Mouse (Mus musculus): Measurements from ENCODE around the gene Nos1ap. TPM values are rescaled to one million over a fixed set of nuclear protein-coding genes. Genes with fewer than 3 reads are reported as not detected.

Nos1ap gene
- polyA plus RNA-seq, 1 experiment = 0.14 TPM

DNA sequence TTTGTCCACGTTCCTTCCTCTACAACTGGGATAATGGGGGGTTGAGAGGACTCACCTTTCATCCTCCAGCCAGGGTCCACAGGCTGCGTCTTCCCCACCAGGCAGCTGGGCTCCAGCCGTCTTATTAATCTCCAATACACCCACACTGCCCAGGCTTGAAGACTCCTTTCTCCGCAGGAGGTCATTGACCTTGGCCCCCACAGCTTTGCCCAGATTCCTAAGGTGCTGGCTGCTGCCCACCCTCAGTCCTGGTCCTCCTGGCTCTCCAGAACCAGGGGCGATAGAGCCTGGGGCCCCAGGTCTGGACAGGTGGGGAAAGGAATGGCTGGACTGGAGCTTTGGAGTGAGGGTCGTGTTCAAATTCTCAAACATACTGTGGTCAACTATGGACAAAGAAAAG lies 287.2 kb downstream of the Nos1ap start:
- Histone ChIP-seq H3K27me3 (ENCODE audit: control insufficient read depth, insufficient read depth, insufficient read length) (peaks cover 42% of the 10 kb centered on the region), H3K36me3 (ENCODE audit: control insufficient read depth, insufficient read depth) (no peaks in the 10 kb centered on the region), H3K79me3 (ENCODE audit: low read depth) (no peaks in the 10 kb centered on the region), H3K79me2 (ENCODE audit: control insufficient read depth, insufficient read depth) (no peaks in the 10 kb centered on the region), H3ac (ENCODE audit: control insufficient read depth, insufficient read length, low read depth) (no peak overlapping the region), H3K4me3 (ENCODE audit: insufficient read depth, poor library complexity, severe bottlenecking) (no peak overlapping the region)
- TF ChIP-seq CTCF (IDR thresholded peaks at IDR 0.05; ENCODE audit: control insufficient read depth, insufficient read depth, insufficient read length) (no peak), MYOD1 (IDR thresholded peaks at IDR 0.05; ENCODE audit: control insufficient read depth, insufficient read length, low read depth) (no peak), MAX (IDR thresholded peaks at IDR 0.05) (no peak), CEBPB (IDR thresholded peaks at IDR 0.05; ENCODE audit: low read depth) (no peak), MYOG (IDR thresholded peaks at IDR 0.05; ENCODE audit: control insufficient read depth, extremely low read depth, insufficient read length) (no peak), USF1 (IDR thresholded peaks at IDR 0.05; ENCODE audit: low read depth) (no peak), FOSL1 (IDR thresholded peaks at IDR 0.05; ENCODE audit: insufficient read depth, low read length, poor library complexity, severe bottlenecking) (no peak)

DNA sequence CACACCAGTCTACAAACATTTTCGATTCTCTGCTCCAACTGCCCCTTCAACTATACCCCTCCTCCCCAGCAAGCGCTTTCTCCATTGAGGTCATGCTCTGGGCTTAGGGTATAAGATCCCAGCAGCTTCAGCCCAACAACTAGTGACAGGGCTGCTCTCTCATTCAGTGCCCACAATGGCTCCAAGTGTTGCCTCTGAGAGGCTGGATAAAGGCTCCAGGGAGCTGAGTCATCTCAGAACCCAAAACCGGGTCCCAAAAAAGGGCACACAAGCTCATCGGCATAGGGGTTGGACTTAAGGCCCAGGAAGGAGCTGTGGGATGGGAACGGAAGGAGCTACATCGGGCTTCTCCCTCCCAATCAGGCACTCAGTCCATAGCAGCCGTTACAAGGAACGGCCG lies 288.0 kb downstream of the Nos1ap start:
- no peaks in the 10 kb centered on the region for H3K79me2 ChIP-seq (ENCODE audit: control insufficient read depth, insufficient read depth)
- no peak overlapping the region for H3K4me3 ChIP-seq (ENCODE audit: insufficient read depth, poor library complexity, severe bottlenecking)
- H3K27me3 ChIP-seq (ENCODE audit: control insufficient read depth, insufficient read depth, insufficient read length) = peaks cover 42% of the 10 kb centered on the region
- TF ChIP-seq CTCF (IDR thresholded peaks at IDR 0.05; ENCODE audit: control insufficient read depth, insufficient read depth, insufficient read length) (no peak), MAX (IDR thresholded peaks at IDR 0.05) (no peak), MYOG (IDR thresholded peaks at IDR 0.05; ENCODE audit: control insufficient read depth, extremely low read depth, insufficient read length) (no peak), FOSL1 (IDR thresholded peaks at IDR 0.05; ENCODE audit: insufficient read depth, low read length, poor library complexity, severe bottlenecking) (no peak), USF1 (IDR thresholded peaks at IDR 0.05; ENCODE audit: low read depth) (no peak), CEBPB (IDR thresholded peaks at IDR 0.05; ENCODE audit: low read depth) (no peak), MYOD1 (IDR thresholded peaks at IDR 0.05; ENCODE audit: control insufficient read depth, insufficient read length, low read depth) (no peak)
- no peaks in the 10 kb centered on the region for H3K79me3 ChIP-seq (ENCODE audit: low read depth)
- H3ac ChIP-seq (ENCODE audit: control insufficient read depth, insufficient read length, low read depth) = no peak overlapping the region
- H3K36me3 ChIP-seq (ENCODE audit: control insufficient read depth, insufficient read depth) = no peaks in the 10 kb centered on the region

DNA sequence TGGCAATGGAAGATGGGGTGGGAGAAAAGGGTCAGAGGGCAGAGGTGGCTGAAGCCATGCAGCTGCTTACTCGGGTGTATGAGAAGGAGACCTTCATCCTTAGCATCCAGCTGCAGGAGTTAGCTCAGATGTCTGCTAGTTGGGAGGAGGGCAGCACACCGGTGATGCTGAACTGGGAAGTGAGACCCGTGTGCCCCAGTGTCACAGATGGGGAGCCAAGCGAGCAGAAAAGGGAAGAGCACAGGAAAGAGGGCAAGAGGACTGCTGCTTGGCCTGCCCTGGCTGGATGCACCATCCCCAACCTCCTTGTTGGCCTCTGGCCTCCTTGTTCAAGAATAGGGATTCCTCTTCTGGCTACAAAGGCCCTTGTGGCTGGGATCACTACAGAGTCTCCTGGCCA lies 290.2 kb downstream of the Nos1ap start:
- no peak overlapping the region for H3ac ChIP-seq (ENCODE audit: control insufficient read depth, insufficient read length, low read depth)
- no peaks in the 10 kb centered on the region for H3K79me3 ChIP-seq (ENCODE audit: low read depth)
- TF ChIP-seq FOSL1 (IDR thresholded peaks at IDR 0.05; ENCODE audit: insufficient read depth, low read length, poor library complexity, severe bottlenecking) (no peak), MAX (IDR thresholded peaks at IDR 0.05) (no peak), USF1 (IDR thresholded peaks at IDR 0.05; ENCODE audit: low read depth) (no peak), MYOG (IDR thresholded peaks at IDR 0.05; ENCODE audit: control insufficient read depth, extremely low read depth, insufficient read length) (no peak), CTCF (IDR thresholded peaks at IDR 0.05; ENCODE audit: control insufficient read depth, insufficient read depth, insufficient read length) (no peak), CEBPB (IDR thresholded peaks at IDR 0.05; ENCODE audit: low read depth) (no peak), MYOD1 (IDR thresholded peaks at IDR 0.05; ENCODE audit: control insufficient read depth, insufficient read length, low read depth) (no peak)
- H3K36me3 ChIP-seq (ENCODE audit: control insufficient read depth, insufficient read depth) = no peaks in the 10 kb centered on the region
- H3K79me2 ChIP-seq (ENCODE audit: control insufficient read depth, insufficient read depth) = no peaks in the 10 kb centered on the region
- no peak overlapping the region for H3K4me3 ChIP-seq (ENCODE audit: insufficient read depth, poor library complexity, severe bottlenecking)
- H3K27me3 ChIP-seq (ENCODE audit: control insufficient read depth, insufficient read depth, insufficient read length) = peaks cover 46% of the 10 kb centered on the region

DNA sequence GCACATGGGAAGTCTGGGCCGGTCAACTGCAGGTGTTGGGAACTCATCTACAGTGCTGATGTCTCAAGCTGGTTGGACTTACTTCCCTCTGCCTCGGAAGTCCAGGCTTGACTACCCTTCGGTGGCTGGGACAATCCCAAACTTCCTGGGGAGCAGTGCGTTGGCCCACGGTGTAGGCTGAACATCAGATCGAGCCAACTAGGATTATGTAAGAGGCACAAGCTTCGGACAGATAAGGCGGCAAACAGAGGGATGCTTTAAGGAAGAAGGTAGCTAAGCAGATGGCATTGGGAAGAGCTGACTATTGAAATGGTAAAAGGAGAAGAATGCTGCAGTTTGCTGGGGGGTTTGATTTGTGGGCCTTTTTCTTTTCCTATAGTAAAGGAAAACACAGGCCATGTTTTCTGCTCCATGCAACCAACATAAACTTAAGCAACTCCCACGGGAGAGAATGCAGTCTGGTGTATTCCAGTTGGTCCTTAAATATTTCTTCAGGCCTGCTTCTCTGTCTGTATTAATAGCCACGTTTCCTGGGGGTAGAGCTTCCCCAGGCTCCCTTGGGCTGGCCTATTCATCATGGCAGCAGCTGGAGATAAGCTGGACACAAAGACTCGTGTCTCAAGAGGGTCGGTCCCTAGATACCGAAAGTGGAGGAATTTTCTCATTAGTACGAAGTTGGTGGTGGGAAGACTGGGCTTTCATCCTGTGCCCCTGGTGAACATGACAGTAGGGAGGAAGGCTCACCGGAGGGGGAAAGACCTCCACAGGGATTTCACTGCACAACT lies 294.7 kb downstream of the Nos1ap start:
- Histone ChIP-seq H3K4me3 (ENCODE audit: insufficient read depth, poor library complexity, severe bottlenecking) (no peak overlapping the region), H3K79me2 (ENCODE audit: control insufficient read depth, insufficient read depth) (no peaks in the 10 kb centered on the region), H3K79me3 (ENCODE audit: low read depth) (no peaks in the 10 kb centered on the region), H3K27me3 (ENCODE audit: control insufficient read depth, insufficient read depth, insufficient read length) (peaks cover 22% of the 10 kb centered on the region), H3K36me3 (ENCODE audit: control insufficient read depth, insufficient read depth) (no peaks in the 10 kb centered on the region), H3ac (ENCODE audit: control insufficient read depth, insufficient read length, low read depth) (no peak overlapping the region)
- no peak for TF ChIP-seq CTCF (IDR thresholded peaks at IDR 0.05; ENCODE audit: control insufficient read depth, insufficient read depth, insufficient read length)
- TF ChIP-seq MAX (IDR thresholded peaks at IDR 0.05) = no peak
- no peak for TF ChIP-seq MYOG (IDR thresholded peaks at IDR 0.05; ENCODE audit: control insufficient read depth, extremely low read depth, insufficient read length)
- TF ChIP-seq MYOD1 (IDR thresholded peaks at IDR 0.05; ENCODE audit: control insufficient read depth, insufficient read length, low read depth) = no peak
- no peak for TF ChIP-seq USF1 (IDR thresholded peaks at IDR 0.05; ENCODE audit: low read depth)
- no peak for TF ChIP-seq FOSL1 (IDR thresholded peaks at IDR 0.05; ENCODE audit: insufficient read depth, low read length, poor library complexity, severe bottlenecking)
- no peak for TF ChIP-seq CEBPB (IDR thresholded peaks at IDR 0.05; ENCODE audit: low read depth)

DNA sequence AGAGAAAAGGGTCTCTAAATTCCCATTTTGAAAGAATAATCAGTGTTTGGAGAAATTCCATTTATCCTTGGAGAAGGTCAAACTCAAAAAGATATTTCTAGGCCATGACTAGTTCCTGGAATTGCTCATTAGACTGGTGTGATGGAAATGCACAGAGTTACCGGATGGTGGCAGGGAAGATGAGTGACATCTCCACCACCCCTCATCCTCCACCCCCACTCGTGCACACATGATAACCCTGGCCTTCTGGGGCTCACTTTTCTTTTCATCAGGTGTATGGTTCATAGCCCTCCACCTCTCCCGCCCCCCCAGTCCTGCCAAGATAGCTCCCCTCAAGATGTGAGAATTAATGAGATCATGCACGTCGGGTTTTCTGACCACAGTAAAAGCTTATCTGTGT lies 296.4 kb downstream of the Nos1ap start:
- no peaks in the 10 kb centered on the region for H3K36me3 ChIP-seq (ENCODE audit: control insufficient read depth, insufficient read depth)
- TF ChIP-seq CTCF (IDR thresholded peaks at IDR 0.05; ENCODE audit: control insufficient read depth, insufficient read depth, insufficient read length) (no peak), MYOD1 (IDR thresholded peaks at IDR 0.05; ENCODE audit: control insufficient read depth, insufficient read length, low read depth) (no peak), MAX (IDR thresholded peaks at IDR 0.05) (no peak), FOSL1 (IDR thresholded peaks at IDR 0.05; ENCODE audit: insufficient read depth, low read length, poor library complexity, severe bottlenecking) (no peak), CEBPB (IDR thresholded peaks at IDR 0.05; ENCODE audit: low read depth) (no peak), MYOG (IDR thresholded peaks at IDR 0.05; ENCODE audit: control insufficient read depth, extremely low read depth, insufficient read length) (no peak), USF1 (IDR thresholded peaks at IDR 0.05; ENCODE audit: low read depth) (no peak)
- no peaks in the 10 kb centered on the region for H3K79me3 ChIP-seq (ENCODE audit: low read depth)
- H3K27me3 ChIP-seq (ENCODE audit: control insufficient read depth, insufficient read depth, insufficient read length) = peaks cover 9% of the 10 kb centered on the region
- H3K79me2 ChIP-seq (ENCODE audit: control insufficient read depth, insufficient read depth) = no peaks in the 10 kb centered on the region
- no peak overlapping the region for H3ac ChIP-seq (ENCODE audit: control insufficient read depth, insufficient read length, low read depth)
- H3K4me3 ChIP-seq (ENCODE audit: insufficient read depth, poor library complexity, severe bottlenecking) = no peak overlapping the region

Data from C2C12 (cell line).